26 mouse cellular contexts compared by ENCODE assay signal in the genomic region with DNA sequence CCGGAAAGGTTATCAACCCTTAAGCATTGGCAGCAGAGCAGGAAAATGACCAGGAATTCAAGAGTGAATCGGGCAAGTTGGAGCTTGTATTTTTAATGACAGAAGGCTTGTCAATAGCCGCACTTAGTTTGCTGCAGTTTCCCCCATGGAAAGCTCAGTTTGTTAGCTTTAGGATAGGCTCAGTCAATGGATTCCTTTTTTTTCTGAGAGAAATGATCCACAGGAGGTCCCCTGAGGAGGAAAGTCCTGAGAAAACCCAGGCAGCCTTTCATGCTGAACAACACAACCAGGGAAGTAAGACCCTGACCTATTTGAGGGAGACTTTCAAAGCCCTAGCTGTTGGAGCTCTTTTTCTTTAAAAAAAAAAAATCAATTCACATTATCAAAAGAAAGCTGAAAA.
A peak's percentile ranks its signal among the peaks of the same experiment; 100 is the strongest.
DNase-seq lines count a peak whose midpoint lies in the region; ATAC-seq and TF ChIP-seq lines count a peak whose summit lies in the region.
"Had no signal": no experiment of that assay in that cellular context is flagged by ENCODE, and none has a peak within 500 bp of the region (broad histone marks: within the 10 kb centered on the region; RNA-seq: fewer than 3 reads in every experiment).

No protein-coding gene starts in this region.

- no peak overlapping the region for H3K4me2 ChIP-seq in embryonic facial prominence, embryonic 11.5 days (ENCODE audit: low read depth, low read length)
- H3K4me2 ChIP-seq in forebrain, embryonic 12.5 days = no peak overlapping the region
- no peak overlapping the region for H3K4me2 ChIP-seq in forebrain, embryonic 13.5 days
- no peak overlapping the region for H3K4me2 ChIP-seq in midbrain, embryonic 14.5 days (ENCODE audit: low read length)
- H3K4me2 ChIP-seq: embryonic facial prominence, embryonic 12.5 days; embryonic facial prominence, embryonic 15.5 days; heart, embryonic 11.5 days; hindbrain, embryonic 13.5 days; intestine, embryonic 15.5 days had no signal

- DNase-seq in embryonic facial prominence, embryonic 11.5 days (ENCODE audit: low spot score) = peak; percentile 15
- no peak for DNase-seq in embryonic facial prominence, embryonic 10.5 days (ENCODE audit: low spot score)
- DNase-seq in midbrain, embryonic 14.5 days = peak; percentile 46
- no peak for DNase-seq in midbrain, embryonic 10.5 days (ENCODE audit: low spot score)
- peak; percentile 75 for DNase-seq in brain, embryonic 14.5 days (ENCODE audit: low read depth)
- DNase-seq in spleen, postnatal 4 days (ENCODE audit: low spot score in 2 of 2) = no peak
- DNase-seq: adrenal gland, postnatal 10 days; adrenal gland, postnatal 36 days; cerebellum, adult 11 months; cerebellum, adult 2 months; cerebellum, adult 9-11 months; cerebellum, postnatal 25 days; gastrocnemius, postnatal 10 days; gastrocnemius, postnatal 36 days; kidney, adult 11 months; kidney, adult 8-10 months had no signal

- no peak for TF ChIP-seq CTCF in brain, embryonic 14.5 days (IDR thresholded peaks at IDR 0.05; ENCODE audit: borderline replicate concordance, extremely low read depth, insufficient read depth, insufficient read length)

- H3K27ac ChIP-seq in embryonic facial prominence, embryonic 11.5 days (replicated peaks; ENCODE audit: low read depth, low read length) = no peak overlapping the region
- no peak overlapping the region for H3K27ac ChIP-seq in embryonic facial prominence, embryonic 10.5 days (replicated peaks)
- H3K27ac ChIP-seq in forebrain, embryonic 12.5 days = peak overlapping the region; percentile 42; the same call in 1 of the 2 replicates
- no peak overlapping the region for H3K27ac ChIP-seq in forebrain, embryonic 13.5 days
- no peak overlapping the region for H3K27ac ChIP-seq in midbrain, embryonic 14.5 days (replicated peaks; ENCODE audit: low read depth, low read length)
- no peak overlapping the region for H3K27ac ChIP-seq in midbrain, embryonic 10.5 days (replicated peaks)
- H3K27ac ChIP-seq: embryonic facial prominence, embryonic 15.5 days; hindbrain, embryonic 10.5 days; hindbrain, embryonic 13.5 days; intestine, embryonic 15.5 days had no signal

- no peaks in the 10 kb centered on the region for H3K36me3 ChIP-seq in embryonic facial prominence, embryonic 11.5 days (replicated peaks; ENCODE audit: control insufficient read depth, insufficient read depth, low read depth, low read length)
- no peaks in the 10 kb centered on the region for H3K36me3 ChIP-seq in embryonic facial prominence, embryonic 10.5 days (replicated peaks)
- no peaks in the 10 kb centered on the region for H3K36me3 ChIP-seq in forebrain, embryonic 12.5 days (replicated peaks)
- H3K36me3 ChIP-seq in forebrain, embryonic 13.5 days (ENCODE audit: poor library complexity, severe bottlenecking) = no peaks in the 10 kb centered on the region; the same call in 1 of the 2 replicates
- H3K36me3 ChIP-seq in midbrain, embryonic 14.5 days (ENCODE audit: control insufficient read depth, insufficient read depth, low read length) = no peaks in the 10 kb centered on the region
- H3K36me3 ChIP-seq in midbrain, embryonic 10.5 days = no peaks in the 10 kb centered on the region
- H3K36me3 ChIP-seq: embryonic facial prominence, embryonic 12.5 days; embryonic facial prominence, embryonic 15.5 days; hindbrain, embryonic 10.5 days; hindbrain, embryonic 13.5 days; intestine, embryonic 15.5 days had no signal

- H3K4me1 ChIP-seq in embryonic facial prominence, embryonic 11.5 days (ENCODE audit: control insufficient read depth, insufficient read depth, low read length) = no peaks in the 10 kb centered on the region
- peaks cover 17% of the 10 kb centered on the region for H3K4me1 ChIP-seq in embryonic facial prominence, embryonic 10.5 days
- H3K4me1 ChIP-seq in forebrain, embryonic 12.5 days = peaks cover 18% of the 10 kb centered on the region
- peaks cover 17% of the 10 kb centered on the region for H3K4me1 ChIP-seq in forebrain, embryonic 13.5 days
- no peaks in the 10 kb centered on the region for H3K4me1 ChIP-seq in midbrain, embryonic 14.5 days (ENCODE audit: control insufficient read depth, insufficient read depth, low read length)
- peaks cover 21% of the 10 kb centered on the region for H3K4me1 ChIP-seq in midbrain, embryonic 10.5 days
- H3K4me1 ChIP-seq: embryonic facial prominence, embryonic 15.5 days; intestine, embryonic 15.5 days had no signal

- no peak for ATAC-seq in embryonic facial prominence, embryonic 11.5 days (replicated peaks; ENCODE audit: insufficient number of reproducible peaks, low FRiP score, low TSS enrichment, low read depth)
- no peak for ATAC-seq in forebrain, embryonic 12.5 days (ENCODE audit: low FRiP score)
- ATAC-seq in forebrain, embryonic 13.5 days = no peak
- no peak for ATAC-seq in midbrain, embryonic 14.5 days (ENCODE audit: low FRiP score, low TSS enrichment)
- ATAC-seq: CD4-positive, CD25-positive, alpha-beta regulatory T cell, adult 4 months; hindbrain, embryonic 16.5 days; intestine, embryonic 15.5 days had no signal

- H3K9me3 ChIP-seq in embryonic facial prominence, embryonic 11.5 days (replicated peaks; ENCODE audit: control insufficient read depth, low read length) = no peaks in the 10 kb centered on the region
- H3K9me3 ChIP-seq in embryonic facial prominence, embryonic 10.5 days = no peaks in the 10 kb centered on the region
- no peaks in the 10 kb centered on the region for H3K9me3 ChIP-seq in forebrain, embryonic 12.5 days
- H3K9me3 ChIP-seq in forebrain, embryonic 13.5 days (replicated peaks) = no peaks in the 10 kb centered on the region
- H3K9me3 ChIP-seq in midbrain, embryonic 14.5 days (ENCODE audit: control insufficient read depth, low read length) = no peaks in the 10 kb centered on the region
- no peaks in the 10 kb centered on the region for H3K9me3 ChIP-seq in midbrain, embryonic 10.5 days (replicated peaks)
- H3K9me3 ChIP-seq: embryonic facial prominence, embryonic 12.5 days; embryonic facial prominence, embryonic 15.5 days; hindbrain, embryonic 10.5 days; hindbrain, embryonic 13.5 days; intestine, embryonic 15.5 days had no signal

- TF ChIP-seq POLR2A in brain, embryonic 14.5 days (IDR thresholded peaks at IDR 0.05; ENCODE audit: borderline replicate concordance, extremely low read depth, insufficient read depth, insufficient read length, poor library complexity, severe bottlenecking) = no peak

- WGBS in embryonic facial prominence, embryonic 11.5 days = 47% methylated on average over 3 of the region's 3 CpGs
- 42% methylated on average over 3 of the region's 3 CpGs for WGBS in embryonic facial prominence, embryonic 10.5 days
- 15% methylated on average over 3 of the region's 3 CpGs for WGBS in forebrain, embryonic 12.5 days
- WGBS in forebrain, embryonic 13.5 days = 12% methylated on average over 3 of the region's 3 CpGs
- WGBS in midbrain, embryonic 14.5 days = 24% methylated on average over 3 of the region's 3 CpGs
- 31% methylated on average over 3 of the region's 3 CpGs for WGBS in midbrain, embryonic 10.5 days

- H3K27me3 ChIP-seq in embryonic facial prominence, embryonic 11.5 days (ENCODE audit: control insufficient read depth, insufficient read depth, low read length) = no peaks in the 10 kb centered on the region
- no peaks in the 10 kb centered on the region for H3K27me3 ChIP-seq in embryonic facial prominence, embryonic 10.5 days (replicated peaks; ENCODE audit: low read depth, poor library complexity, severe bottlenecking)
- H3K27me3 ChIP-seq in forebrain, embryonic 12.5 days = no peaks in the 10 kb centered on the region
- no peaks in the 10 kb centered on the region for H3K27me3 ChIP-seq in forebrain, embryonic 13.5 days
- no peaks in the 10 kb centered on the region for H3K27me3 ChIP-seq in midbrain, embryonic 14.5 days (ENCODE audit: control insufficient read depth, insufficient read depth, low read length)
- H3K27me3 ChIP-seq in midbrain, embryonic 10.5 days (ENCODE audit: low read depth, poor library complexity, severe bottlenecking) = no peaks in the 10 kb centered on the region
- H3K27me3 ChIP-seq: embryonic facial prominence, embryonic 12.5 days; embryonic facial prominence, embryonic 15.5 days; hindbrain, embryonic 13.5 days; intestine, embryonic 15.5 days had no signal

- no peak overlapping the region for H3K9ac ChIP-seq in embryonic facial prominence, embryonic 11.5 days (replicated peaks; ENCODE audit: low read length)
- H3K9ac ChIP-seq in forebrain, embryonic 12.5 days = no peak overlapping the region
- no peak overlapping the region for H3K9ac ChIP-seq in forebrain, embryonic 13.5 days
- H3K9ac ChIP-seq in midbrain, embryonic 14.5 days (replicated peaks; ENCODE audit: low read length) = no peak overlapping the region
- H3K9ac ChIP-seq: embryonic facial prominence, embryonic 12.5 days; embryonic facial prominence, embryonic 15.5 days; hindbrain, embryonic 13.5 days; intestine, embryonic 15.5 days had no signal

- H3K4me3 ChIP-seq in embryonic facial prominence, embryonic 11.5 days (ENCODE audit: low read depth, low read length) = no peak overlapping the region
- H3K4me3 ChIP-seq in embryonic facial prominence, embryonic 10.5 days = no peak overlapping the region
- H3K4me3 ChIP-seq in forebrain, embryonic 12.5 days (replicated peaks) = no peak overlapping the region
- no peak overlapping the region for H3K4me3 ChIP-seq in forebrain, embryonic 13.5 days
- H3K4me3 ChIP-seq in midbrain, embryonic 14.5 days (replicated peaks; ENCODE audit: low read depth, low read length) = no peak overlapping the region
- no peak overlapping the region for H3K4me3 ChIP-seq in midbrain, embryonic 10.5 days
- H3K4me3 ChIP-seq: embryonic facial prominence, embryonic 12.5 days; embryonic facial prominence, embryonic 15.5 days; hindbrain, embryonic 10.5 days; hindbrain, embryonic 13.5 days; intestine, embryonic 15.5 days had no signal

Comparison
In these comparisons a context has a peak if more than half of its experiments do, and no peak if none do; other contexts are left out.
1. DNase-seq: peak in embryonic facial prominence, embryonic 11.5 days (single experiment), midbrain, embryonic 14.5 days (single experiment) and brain, embryonic 14.5 days (single experiment); none in embryonic facial prominence, embryonic 10.5 days (single experiment), midbrain, embryonic 10.5 days (single experiment) and spleen, postnatal 4 days (0 of 2).